Mouse (Mus musculus) bone marrow macrophage, adult 2 months (primary cell): ENCODE measurements around the gene Hist1h1e.
"Not testable (repeated sequence)": the region's sequence is repeated elsewhere in the genome, so short reads cannot be mapped to it uniquely, and the experiment has no call there.

Experiments used
- CTCF ChIP-seq: IDR thresholded peaks from 2 replicates; pipeline ENCODE4 v1.5.1; 2012; ENCODE audit warnings: low read depth, mild to moderate bottlenecking, low read length, moderate library complexity
- POLR2A ChIP-seq: IDR thresholded peaks from 2 replicates; pipeline ENCODE4 v1.6.1; 2012; ENCODE audit warnings: mild to moderate bottlenecking, low read depth, low read length, borderline replicate concordance

GRCm38 (mm10) chr13:23575864-23576313 is 46.5 kb downstream of the Hist1h1e start:
- not testable (repeated sequence) for TF ChIP-seq CTCF, POLR2A
